Mouse (Mus musculus) stomach, postnatal 0 days (tissue): ENCODE results near the gene Aire. TPM values are rescaled to one million over a fixed set of nuclear protein-coding genes. Genes with fewer than 3 reads are reported as not detected.
A peak's percentile ranks its signal among the peaks of the same experiment; 100 is the strongest.

ENCODE experiments used
- ATAC-seq: fragments of 200-750 bp; cut with Nextera tagmentation; 2 replicates; pipeline ENCODE4 v1.8.0; 2017; ENCODE audit not compliant: low FRiP score, low TSS enrichment
- DNase-seq: peaks from one replicate; pipeline ENCODE4 v3.0.0-alpha.2; 2016; ENCODE audit warnings: low spot score
- H3K27ac ChIP-seq: fragments of 300-500 bp; sonication (generic); replicated peaks from 2 replicates; pipeline ENCODE4 v1.5.1; 2014; ENCODE audit warnings: mild to moderate bottlenecking, control low read depth
- H3K27me3 ChIP-seq: fragments of 300-500 bp; sonication (generic); 2 replicates; pipeline ENCODE4 v1.6.1; 2014; ENCODE audit warnings: low read length; ENCODE audit not compliant: control insufficient read depth, insufficient read depth
- H3K36me3 ChIP-seq: fragments of 300-500 bp; sonication (generic); 2 replicates; pipeline ENCODE4 v1.6.1; 2014; ENCODE audit warnings: low read length, mixed read lengths; ENCODE audit not compliant: control insufficient read depth, insufficient read depth
- H3K4me1 ChIP-seq: fragments of 300-500 bp; sonication (generic); replicated peaks from 2 replicates; pipeline ENCODE4 v1.6.1; 2014; ENCODE audit warnings: antibody characterized with exemption; ENCODE audit not compliant: control insufficient read depth, insufficient read depth
- H3K4me2 ChIP-seq: fragments of 300-500 bp; sonication (generic); replicated peaks from 2 replicates; pipeline ENCODE4 v1.6.1; 2014; ENCODE audit warnings: low read depth, mild to moderate bottlenecking, control low read depth, moderate library complexity
- H3K4me3 ChIP-seq: fragments of 300-500 bp; sonication (generic); 2 replicates; pipeline ENCODE4 v1.5.1; 2014; ENCODE audit warnings: low read depth, low read length, control low read depth
- H3K9ac ChIP-seq: fragments of 300-500 bp; sonication (generic); 2 replicates; pipeline ENCODE4 v1.6.1; 2014; ENCODE audit warnings: mild to moderate bottlenecking, low read length, control low read depth, mixed read lengths
- H3K9me3 ChIP-seq: fragments of 300-500 bp; sonication (generic); 2 replicates; pipeline ENCODE4 v1.6.1; 2016; ENCODE audit warnings: low read length; ENCODE audit not compliant: control insufficient read depth
- CTCF ChIP-seq: IDR thresholded peaks from 2 replicates; pipeline ENCODE4 v1.5.1; 2016; ENCODE audit warnings: antibody characterized with exemption, low read depth, mild to moderate bottlenecking, moderate library complexity
- EP300 ChIP-seq: optimal IDR thresholded peaks from 2 replicates; pipeline ENCODE3; 2016; ENCODE audit warnings: antibody characterized with exemption
- WGBS: fragments of 180-500 bp; shearing (Covaris S2); extraction: QIAGEN DNeasy Blood & Tissue Kit; methylation state at CpG from one replicate; pipeline ENCODE4 v1.1.7; 2014; 5-methylcytosine and 5-hydroxymethylcytosine counted together
- polyA plus RNA-seq: library from polyadenylated mRNA; unstranded; fragments of >200 nt; fragmentation: Nextera tagmentation; extraction: Ambion mirVana; gene quantifications from 2 replicates; pipeline ENCODE4 v1.2.1, GENCODE M21; 2015

The Aire gene
- polyA plus RNA-seq, 1 experiment from 2014 or later, result 0.11 TPM

GRCm38 (mm10) chr10:78044531-78044930 is 1.1 kb upstream of the Aire start:
- Histone ChIP-seq H3K9ac (no peak overlapping the region), H3K36me3 (no peaks in the 10 kb centered on the region), H3K27me3 (no peaks in the 10 kb centered on the region), H3K4me1 (peaks cover 2% of the 10 kb centered on the region; the same call in 1 of the 2 replicates), H3K9me3 (no peaks in the 10 kb centered on the region), H3K27ac (no peak overlapping the region), H3K4me2 (no peak overlapping the region), H3K4me3 (no peak overlapping the region)
- no peak for DNase-seq
- TF ChIP-seq CTCF, result no peak
- TF ChIP-seq EP300, result no peak
- ATAC-seq, result no peak
- WGBS, result 91% methylated on average over 1 of the region's 1 CpGs

DNA sequence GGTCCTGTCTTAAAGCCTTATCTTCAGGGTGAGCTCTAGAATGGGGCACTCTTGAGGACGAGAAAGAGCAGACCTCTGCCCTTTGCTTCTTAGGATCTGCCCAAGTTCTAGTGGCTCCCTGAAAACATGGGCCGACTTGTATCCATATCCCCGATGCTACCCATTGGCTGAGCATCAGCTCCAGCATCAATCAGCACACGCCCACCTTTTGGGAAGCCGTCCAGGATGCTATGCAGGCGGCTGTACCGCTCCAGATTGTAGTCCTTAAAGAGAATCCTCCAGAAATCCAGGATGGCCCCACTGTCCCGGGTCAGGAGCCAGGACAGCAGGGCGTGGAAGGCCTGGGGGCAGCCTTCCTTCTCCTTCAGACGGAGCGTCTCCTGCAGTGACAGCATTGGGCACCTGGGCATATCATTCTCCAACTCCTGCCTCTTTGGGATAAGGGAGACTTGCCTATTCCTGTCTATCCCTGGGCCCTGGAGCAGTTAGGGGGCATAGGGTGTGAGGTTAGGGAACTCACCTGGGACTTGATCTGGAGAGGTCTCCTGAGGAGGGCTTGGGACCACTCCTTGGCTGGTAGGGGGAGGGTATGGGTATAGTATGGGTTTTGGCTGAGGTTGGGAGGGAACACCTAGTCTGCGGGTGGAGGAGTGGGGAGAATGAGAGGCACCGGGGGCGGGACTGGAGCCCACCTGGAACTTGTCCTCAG is 559 bp downstream of the Aire start:
- WGBS, result 50% methylated on average over 14 of the region's 14 CpGs
- DNase-seq (no peak), ATAC-seq (peak; percentile 22; the same call in 1 of the 2 replicates)
- Histone ChIP-seq H3K36me3 (no peaks in the 10 kb centered on the region), H3K27me3 (no peaks in the 10 kb centered on the region), H3K9ac (no peak overlapping the region), H3K4me3 (0 out of 2 replicates have a peak overlapping the region, but pooled peaks have one; percentile 2), H3K9me3 (no peaks in the 10 kb centered on the region), H3K4me2 (peak overlapping the region; percentile 40), H3K27ac (no peak overlapping the region), H3K4me1 (peaks cover 2% of the 10 kb centered on the region; the same call in 1 of the 2 replicates)
- no peak for TF ChIP-seq EP300
- TF ChIP-seq CTCF, result no peak

GRCm38 (mm10) chr10:78042096-78042495 is 1.3 kb downstream of the Aire start:
- H3K27ac ChIP-seq, result no peak overlapping the region
- no peak overlapping the region for H3K4me2 ChIP-seq
- no peaks in the 10 kb centered on the region for H3K36me3 ChIP-seq
- DNase-seq (no peak), ATAC-seq (no peak)
- H3K27me3 ChIP-seq, result no peaks in the 10 kb centered on the region
- H3K9me3 ChIP-seq, result no peaks in the 10 kb centered on the region
- H3K9ac ChIP-seq, result no peak overlapping the region
- H3K4me3 ChIP-seq, result no peak overlapping the region
- H3K4me1 ChIP-seq, result peaks cover 2% of the 10 kb centered on the region; the same call in 1 of the 2 replicates
- 81% methylated on average over 7 of the region's 7 CpGs for WGBS
- TF ChIP-seq EP300 (no peak), CTCF (no peak)

DNA sequence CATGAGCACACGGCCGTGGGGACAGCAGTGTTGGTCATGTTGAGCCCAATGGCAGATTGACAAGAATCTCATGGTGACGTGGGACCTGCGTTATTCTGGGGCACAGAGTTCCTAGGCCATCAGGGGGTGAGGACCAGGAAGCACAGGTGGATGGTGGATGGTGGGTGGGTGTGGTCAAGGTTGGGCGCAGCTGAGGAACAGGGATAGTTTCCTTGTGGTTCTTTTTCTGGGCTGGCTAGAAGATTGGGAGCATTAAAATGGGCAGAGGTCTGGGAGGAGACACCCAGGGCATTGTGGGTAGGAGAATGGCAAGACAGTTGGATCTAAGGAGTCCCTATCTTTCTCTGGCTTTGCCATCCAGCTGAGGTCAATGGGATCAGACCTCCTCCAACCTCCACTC is 1.8 kb downstream of the Aire start, which contains the start of gene Dnmt3l:
Gene Dnmt3l (plus strand): TSS at position 301 of the 400 bp plus-strand sequence.
- H3K27ac ChIP-seq, result no peak within 1 kb of the TSS
- 95% methylated on average over 5 of the region's 5 CpGs for WGBS
- no peak within 1 kb of the TSS for H3K9ac ChIP-seq
- H3K27me3 ChIP-seq, result no peaks in the 10 kb centered on the region
- TF ChIP-seq EP300 (no peak), CTCF (no peak)
- peaks cover 2% of the 10 kb centered on the region; the same call in 1 of the 2 replicates for H3K4me1 ChIP-seq
- H3K4me3 ChIP-seq, result no peak within 1 kb of the TSS
- no peaks in the 10 kb centered on the region for H3K9me3 ChIP-seq
- ATAC-seq (no peak), DNase-seq (no peak)
- no peak within 1 kb of the TSS for H3K4me2 ChIP-seq
- H3K36me3 ChIP-seq, result no peaks in the 10 kb centered on the region

DNA sequence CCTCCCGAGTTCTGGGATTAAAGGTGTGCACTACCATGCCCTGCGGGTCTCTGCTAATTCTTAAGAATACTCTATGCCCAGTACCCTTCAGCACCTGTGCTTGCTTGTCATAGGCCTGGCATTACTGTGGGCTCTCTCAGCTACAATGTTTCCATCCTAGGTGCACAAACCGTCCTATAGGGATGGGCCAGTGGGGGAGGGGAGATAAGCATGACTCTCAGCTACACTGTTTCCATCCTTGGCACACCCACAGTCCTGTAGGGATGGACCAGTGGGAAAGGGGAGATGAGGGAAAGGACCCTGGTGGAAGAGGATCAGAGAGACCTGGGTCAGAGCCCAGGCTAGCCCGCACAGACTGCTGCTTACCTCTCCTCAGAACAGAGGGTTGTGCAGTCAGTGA is 6.3 kb downstream of the Aire start:
- H3K4me1 ChIP-seq, result no peaks in the 10 kb centered on the region
- no peak overlapping the region for H3K27ac ChIP-seq
- 77% methylated on average over 4 of the region's 4 CpGs for WGBS
- no peak overlapping the region for H3K4me2 ChIP-seq
- no peak for TF ChIP-seq CTCF
- no peak for TF ChIP-seq EP300
- H3K36me3 ChIP-seq, result no peaks in the 10 kb centered on the region
- no peak overlapping the region for H3K9ac ChIP-seq
- no peak for ATAC-seq
- no peaks in the 10 kb centered on the region for H3K9me3 ChIP-seq
- H3K4me3 ChIP-seq, result no peak overlapping the region
- DNase-seq, result no peak
- H3K27me3 ChIP-seq, result no peaks in the 10 kb centered on the region

- Histone ChIP-seq H3K9me3 (no peaks in the 10 kb centered on the region), H3K4me1 (no peaks in the 10 kb centered on the region), H3K27ac (no peak overlapping the region), H3K4me2 (no peak overlapping the region), H3K9ac (no peak overlapping the region), H3K27me3 (no peaks in the 10 kb centered on the region), H3K36me3 (no peaks in the 10 kb centered on the region), H3K4me3 (no peak overlapping the region)
- no peak for TF ChIP-seq EP300
- WGBS, result 74% methylated on average over 2 of the region's 2 CpGs
- ATAC-seq (no peak), DNase-seq (no peak)
These were observed 11.4 kb downstream of the Aire start for GRCm38 (mm10) chr10:78031987-78032386.
